Mouse (Mus musculus) layer of hippocampus, adult 18-20 months (tissue): ENCODE results near the gene Trp63. TPM values are rescaled to one million over a fixed set of nuclear protein-coding genes. Genes with fewer than 3 reads are reported as not detected.

ENCODE experiments used
- DNase-seq, 2 experiments: peaks; one replicate each; pipeline ENCODE4 v3.0.0; 2022; ENCODE audit warnings: low spot score in 2 of 2
- total RNA-seq, 2 experiments: library from RNA; stranded (reverse); gene quantifications; 2 replicates each; pipeline ENCODE4 v1.2.3; 2021

The Trp63 gene
- total RNA-seq, 2 experiments from 2014 or later: 1.7 to 2.1 TPM

DNA sequence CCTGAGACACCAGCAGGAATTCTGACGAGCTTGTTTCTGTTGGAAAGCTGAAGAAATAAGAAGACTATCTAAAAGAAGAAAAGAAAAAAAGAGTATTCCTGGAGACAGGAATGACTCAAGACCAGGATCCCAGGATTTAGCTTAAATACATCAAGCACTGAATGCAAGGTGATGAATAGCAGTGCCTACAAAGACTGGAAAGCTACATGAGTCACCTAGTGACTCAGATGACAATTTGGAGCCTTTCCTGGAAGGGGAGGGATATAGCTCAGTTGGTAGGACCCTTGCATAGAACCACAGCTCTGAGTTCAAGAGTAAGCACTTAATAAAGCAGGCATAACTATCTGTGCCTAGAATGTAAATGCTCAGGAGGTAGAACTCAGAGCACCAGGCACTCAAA lies 93.9 kb downstream of the Trp63 start:
- DNase-seq: no peak

DNA sequence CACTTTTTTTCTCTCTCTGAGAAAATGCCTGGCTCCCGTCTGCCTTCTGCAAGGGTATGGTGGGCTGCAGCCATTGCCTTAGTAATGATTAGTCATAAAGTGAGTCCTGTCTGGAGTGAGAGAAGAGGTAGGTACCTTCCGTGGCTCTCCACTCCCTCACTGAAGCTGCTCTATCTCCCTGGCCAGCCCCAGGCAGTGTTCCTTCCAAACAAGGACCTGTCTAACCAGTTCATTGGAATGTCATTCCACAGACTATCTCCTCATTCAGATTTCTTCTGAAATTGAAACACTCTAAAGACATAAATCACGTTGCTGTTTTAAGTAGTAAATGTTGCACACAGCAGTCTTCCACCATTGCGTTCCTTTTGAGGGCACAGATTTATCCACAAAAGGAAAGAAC lies 96.4 kb downstream of the Trp63 start:
- no peak for DNase-seq

DNA sequence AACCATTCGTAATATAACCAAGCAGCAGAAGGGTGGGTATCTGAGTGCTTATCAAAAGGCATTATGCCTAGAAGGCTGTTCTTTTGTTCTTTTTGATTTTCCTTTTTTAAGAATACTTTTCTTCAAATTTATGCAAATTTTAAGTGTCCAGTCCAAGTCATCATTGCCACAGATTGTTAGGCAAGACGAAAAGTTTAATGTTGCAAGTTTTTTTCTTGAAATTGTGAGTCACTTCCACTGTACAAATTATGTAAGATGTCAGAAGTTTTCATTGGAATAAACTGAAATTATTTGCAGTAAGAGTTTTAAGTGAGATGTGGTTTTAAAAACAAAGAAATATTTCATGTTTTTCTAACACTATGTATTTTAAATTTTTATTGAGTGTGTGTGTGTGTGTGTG lies 100.7 kb downstream of the Trp63 start:
- DNase-seq: no peak

DNA sequence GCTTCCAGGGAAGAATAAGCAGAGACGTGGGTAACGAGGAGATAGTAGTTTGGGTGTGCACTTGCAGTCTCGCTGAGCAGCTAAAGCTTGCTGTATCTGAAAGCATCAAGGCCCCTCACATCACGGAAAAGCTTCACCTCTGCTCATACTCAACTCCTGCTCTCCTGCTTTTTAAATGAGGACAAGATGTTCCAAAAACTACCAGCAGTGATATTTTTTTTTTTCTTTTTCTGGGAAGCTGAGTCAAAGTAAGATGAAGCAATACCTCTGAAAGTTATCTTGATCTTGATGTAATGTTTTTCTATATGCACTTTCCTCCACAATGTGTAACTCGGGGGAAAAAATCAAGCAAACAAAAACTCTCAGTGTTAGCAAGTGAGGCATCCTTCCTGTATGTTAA lies 102.9 kb downstream of the Trp63 start:
- DNase-seq: no peak

DNA sequence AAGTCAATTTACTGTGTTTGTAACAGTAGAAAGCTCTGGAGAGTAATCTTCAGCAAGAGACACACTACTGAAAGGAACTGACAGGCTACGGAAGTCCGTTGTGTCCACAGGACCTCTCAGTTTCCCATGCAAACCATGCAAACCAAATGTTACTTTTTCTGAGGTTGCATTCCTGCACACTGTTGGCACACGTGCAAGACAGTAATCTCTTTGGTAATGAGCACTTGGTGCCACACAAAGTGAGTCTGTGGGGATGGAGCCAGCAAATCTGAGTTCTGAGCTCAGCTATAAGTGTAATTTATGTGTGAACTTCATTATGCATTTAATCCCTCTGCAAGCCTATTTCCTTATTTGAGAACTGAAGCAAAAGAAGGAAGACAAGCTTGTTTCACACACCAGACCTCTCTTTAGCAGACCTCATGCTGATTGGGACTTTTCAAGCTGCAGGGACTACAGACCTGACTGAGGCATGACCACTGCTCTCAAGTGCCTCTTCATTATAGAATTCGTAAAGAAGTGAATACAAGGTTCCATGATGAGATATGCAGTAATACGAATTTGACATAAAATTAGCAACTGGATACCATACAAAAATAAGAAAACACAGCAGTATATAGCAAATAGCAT lies 109.2 kb downstream of the Trp63 start:
- no peak for DNase-seq

DNA sequence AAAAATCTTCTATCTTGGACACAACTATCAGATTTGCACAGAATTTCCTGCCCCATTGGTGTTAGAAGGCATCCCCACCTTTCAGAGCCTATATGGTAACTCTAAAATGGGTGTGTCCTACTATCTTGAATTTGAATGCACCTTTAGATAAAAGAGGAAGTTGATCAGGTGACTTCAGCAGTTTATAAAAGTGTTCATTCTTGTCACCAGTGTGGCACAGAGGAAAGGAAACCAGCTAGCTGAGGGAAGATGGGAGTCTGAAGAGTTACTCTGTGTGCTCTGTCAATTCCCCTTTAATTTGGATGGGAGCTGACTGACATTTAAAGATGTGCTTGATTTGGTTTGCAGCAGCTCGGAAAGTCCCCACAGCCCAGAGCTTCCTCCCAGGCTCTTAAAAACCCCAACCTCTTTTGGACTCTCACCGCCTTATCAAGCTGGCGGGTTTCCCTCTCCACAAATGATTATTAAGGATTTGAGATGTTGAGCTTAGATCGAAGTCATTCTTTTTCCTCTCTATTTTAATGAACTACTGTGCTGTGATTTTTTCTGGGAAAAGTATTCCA lies 114.2 kb downstream of the Trp63 start:
- DNase-seq: no peak

DNA sequence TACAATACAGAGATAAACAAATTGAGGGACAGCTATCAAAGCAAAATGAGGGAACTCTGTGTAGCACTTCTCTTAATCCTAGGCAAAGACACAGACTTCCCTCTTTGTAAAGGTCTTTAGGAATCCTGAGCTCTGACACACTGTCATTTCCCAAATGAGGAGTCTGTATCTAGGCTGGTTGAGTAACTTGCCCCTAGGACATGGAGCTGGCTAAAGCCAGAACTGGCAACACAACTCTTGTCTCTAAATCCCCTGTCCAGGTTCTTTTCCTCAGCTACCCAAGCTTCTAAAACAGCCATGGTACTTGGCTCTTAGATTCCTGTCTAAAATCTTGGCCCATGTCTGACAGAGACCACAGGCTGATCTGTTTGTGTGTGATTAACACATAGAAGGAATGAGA lies 116.1 kb downstream of the Trp63 start:
- no peak for DNase-seq

DNA sequence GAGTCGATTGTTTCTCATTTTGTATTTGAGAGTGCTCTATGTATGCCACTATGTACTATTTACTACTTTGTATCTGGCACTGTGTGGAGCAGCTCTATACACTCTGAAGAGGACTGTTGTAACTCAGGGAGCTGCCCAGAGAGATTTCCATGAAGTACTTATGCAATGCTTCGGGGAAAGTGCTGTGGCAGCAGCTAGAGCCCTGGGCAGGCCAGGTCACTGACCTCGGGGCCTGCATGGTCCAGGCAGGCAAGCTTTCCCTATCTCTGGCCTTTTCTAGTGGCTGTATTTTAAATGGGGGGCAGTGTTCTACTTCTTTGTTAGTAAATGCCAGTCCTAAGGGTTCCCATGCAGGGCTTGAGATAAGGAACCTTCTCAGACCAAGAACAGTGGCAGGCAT lies 121.4 kb downstream of the Trp63 start:
- no peak for DNase-seq

DNA sequence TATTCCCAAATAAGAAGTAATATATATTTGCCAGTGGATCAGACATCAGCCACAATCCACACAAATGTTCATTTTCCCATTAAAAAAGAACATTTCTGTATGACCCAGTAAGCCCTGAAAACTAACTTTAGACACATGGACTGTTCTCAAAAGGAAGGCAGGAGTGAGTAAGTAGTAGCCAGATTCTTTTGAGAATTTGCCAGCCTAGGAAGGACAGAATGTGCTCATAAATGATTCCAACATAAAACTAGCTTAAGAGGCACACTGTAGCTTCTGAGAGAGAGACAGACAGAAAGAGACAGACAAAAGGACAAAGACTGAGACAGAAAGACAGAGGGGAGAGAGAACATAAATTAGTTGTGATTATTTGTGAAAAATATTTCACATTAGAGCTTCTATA lies 123.6 kb downstream of the Trp63 start:
- no peak for DNase-seq

DNA sequence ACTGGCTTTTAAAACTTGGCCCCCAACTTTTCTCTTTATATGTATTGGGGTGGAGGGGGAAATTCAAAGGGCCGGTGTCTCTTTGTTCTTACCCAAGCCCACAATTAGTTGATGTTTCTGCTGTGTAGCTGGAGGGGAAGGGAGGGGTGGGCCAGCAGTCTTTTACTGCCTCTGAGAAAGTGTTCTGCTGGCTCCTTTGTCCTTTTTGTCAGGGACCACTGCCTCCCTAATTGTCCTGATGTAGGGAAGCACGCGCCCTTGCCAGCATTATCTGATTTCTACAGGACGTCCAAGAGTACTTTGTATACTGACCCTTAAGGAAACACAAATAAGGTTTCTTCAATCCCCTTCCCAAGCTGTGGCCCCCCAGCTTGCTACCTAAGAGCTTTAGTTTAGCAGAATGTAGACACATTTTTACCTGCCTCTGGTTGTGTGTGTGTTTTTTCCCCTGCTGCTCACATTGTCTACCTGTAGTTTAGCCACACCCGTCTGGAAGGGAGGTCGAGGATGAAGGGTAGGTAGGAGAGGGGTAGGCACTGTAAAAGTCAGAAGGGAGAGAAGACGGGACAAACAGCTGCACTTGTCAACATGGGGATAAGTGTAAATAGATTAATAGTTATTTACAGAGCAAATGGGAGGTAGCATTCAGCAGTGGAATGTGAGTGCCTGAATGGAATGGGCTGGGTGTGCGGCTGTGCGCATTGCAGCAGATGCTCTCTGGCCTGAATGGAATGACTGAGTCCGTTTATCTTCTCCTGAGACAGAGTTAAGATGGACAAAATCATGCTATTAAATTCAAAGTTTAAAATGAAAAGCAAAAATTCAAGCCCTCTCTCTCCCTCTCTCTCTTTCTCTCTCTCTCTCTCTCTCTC lies 134.4 kb downstream of the Trp63 start:
- DNase-seq: no peak

DNA sequence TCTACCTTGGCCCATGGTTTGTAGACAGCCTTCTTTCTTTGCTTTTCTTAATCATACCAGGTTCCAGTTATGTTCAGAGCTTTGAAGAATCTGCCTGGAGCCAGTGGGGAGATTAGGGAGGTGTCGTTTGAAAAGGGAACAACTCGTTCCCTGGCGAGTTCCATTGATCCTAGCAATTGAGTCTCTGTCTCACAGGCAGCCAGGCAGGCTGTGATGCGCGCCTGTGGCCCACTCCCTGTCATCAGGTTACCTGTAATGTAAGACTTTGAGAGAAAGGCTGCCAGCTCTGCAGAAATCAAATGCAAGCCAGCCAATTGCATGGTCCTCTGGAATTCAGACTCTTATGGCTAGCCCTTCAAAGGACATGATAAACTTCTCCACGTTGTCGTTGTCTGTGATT lies 142.5 kb downstream of the Trp63 start:
- no peak for DNase-seq

DNA sequence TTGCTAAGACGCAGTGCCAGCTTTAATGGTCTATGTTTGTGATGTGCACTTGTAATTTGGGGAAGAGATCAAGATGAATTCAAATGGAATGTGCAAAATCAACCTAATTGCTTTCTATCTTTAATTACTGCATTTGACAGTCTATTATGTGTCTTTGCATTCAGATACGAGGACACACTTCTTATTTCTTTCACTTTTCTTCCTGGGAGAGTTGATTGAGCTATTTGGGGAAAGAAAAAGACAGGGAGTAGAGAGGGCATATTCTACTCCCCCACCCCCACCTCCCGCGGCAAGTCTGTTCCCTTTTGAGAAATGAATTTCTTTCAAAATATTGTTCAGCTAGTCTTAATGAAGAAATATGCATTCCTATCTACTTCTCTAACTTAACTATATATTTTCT lies 149.0 kb downstream of the Trp63 start:
- DNase-seq: no peak

DNA sequence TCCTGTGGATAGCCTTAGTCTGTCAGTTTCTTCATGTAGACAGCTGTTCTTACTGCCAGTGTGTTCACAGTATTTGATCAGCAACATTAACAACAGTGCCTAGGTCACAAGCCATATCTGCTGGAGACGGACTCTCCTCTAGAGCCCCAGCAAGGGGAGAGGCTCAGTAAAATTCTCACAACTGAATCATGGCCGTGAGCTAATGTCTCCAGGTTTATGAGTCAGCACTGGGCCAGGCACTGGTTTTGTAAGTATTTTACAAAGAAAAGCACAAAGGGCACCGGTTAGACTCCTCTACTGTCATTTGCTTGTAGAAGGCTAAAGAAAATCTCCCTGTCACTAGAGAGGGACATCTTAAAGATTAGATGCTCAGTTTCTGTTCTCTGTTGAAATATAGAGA lies 151.7 kb downstream of the Trp63 start:
- no peak for DNase-seq

DNA sequence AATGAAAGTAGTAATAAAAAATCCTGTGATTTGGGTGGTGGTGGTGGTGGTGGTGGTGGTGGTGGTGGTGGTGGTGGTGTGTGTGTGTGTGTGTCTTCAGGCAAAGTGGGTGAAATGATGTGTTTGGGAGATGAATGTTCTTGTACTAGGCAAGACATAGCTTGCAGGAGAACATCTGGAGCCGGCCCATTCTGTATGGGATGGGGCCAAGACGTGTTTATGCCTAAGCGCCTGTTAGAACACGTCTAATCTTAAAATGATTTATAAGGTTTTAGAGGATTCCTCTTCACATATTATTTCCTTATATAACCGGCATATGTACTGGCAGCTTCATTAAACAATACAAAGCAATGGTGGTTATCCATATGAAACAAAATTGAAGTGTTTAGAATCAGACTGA lies 152.2 kb downstream of the Trp63 start:
- no peak for DNase-seq

DNA sequence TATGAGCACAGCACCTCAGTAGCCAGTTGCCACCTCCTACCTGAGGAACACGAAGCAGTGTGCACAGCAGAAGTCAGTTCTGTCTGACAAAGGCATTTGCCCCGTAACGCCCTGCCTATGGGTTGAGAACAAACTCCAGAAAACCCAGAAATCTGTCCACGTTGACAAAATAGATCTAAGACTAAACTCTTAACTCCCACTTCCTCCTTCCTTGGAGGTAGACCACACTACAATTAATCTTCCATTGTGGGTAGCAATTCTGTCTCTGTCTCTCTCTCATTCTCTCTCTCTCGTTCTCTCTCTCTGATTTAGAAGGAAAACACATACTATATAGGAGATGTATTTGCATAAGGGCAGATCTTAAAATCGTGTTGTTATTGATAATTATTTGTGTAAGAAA lies 159.4 kb downstream of the Trp63 start:
- DNase-seq: no peak

DNA sequence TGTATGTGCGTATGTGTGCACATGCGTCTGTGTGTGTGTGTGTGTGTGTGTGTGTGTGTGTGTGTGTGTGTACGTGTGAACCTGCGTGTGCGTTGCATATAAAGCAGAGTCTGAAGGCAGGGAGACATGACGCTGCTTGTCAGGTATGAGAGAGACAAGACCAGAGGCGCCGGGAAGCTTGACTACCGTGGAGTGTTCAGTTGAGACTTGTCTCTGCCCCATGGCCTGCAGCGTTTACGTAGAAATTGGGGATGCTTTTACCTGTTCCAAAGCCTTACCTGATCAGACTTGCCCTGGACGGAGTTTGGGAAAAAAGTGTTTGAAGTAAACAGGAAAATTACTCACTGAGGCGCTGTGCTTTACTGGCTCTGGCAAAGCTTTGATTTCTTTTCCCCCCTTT lies 160.1 kb downstream of the Trp63 start:
- no peak for DNase-seq

DNA sequence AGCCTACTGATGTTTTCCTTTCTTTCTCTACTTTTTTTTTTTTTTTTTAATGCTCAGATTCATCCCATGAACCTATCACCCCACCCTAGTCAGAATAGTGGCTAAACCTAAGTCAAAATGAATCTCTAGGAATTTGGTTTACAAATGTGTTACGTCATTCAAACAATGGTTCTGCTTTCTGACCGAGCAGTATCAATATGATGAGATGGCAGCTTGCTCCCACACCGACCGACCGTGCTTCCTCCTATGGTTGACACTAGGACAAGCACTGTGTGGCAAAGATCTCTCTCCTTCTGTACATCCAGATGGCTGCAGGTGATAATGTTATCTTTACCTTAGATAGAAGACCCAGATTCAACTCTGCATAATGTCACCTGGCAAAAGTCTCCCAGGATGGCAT lies 163.0 kb downstream of the Trp63 start:
- no peak for DNase-seq

DNA sequence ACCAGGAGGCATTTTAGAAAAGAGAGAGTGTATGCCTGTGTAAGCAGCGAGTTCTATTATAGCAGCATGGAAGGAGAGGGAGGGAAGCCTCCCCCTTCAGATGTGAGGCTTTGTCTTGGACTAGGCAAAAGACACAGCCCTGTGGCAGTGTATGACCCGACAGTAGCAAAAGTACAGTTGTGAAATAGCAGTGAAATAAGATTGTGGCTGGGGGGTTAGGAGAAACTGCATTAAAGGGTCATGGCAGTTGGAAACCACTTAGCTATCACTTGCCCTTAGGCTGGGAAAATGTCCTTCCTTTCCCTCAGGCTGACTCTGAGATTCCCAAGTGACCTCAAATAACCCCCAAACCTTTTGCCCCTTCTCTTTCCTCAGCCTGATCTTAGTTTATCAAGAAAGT lies 164.9 kb downstream of the Trp63 start:
- DNase-seq: no peak

DNA sequence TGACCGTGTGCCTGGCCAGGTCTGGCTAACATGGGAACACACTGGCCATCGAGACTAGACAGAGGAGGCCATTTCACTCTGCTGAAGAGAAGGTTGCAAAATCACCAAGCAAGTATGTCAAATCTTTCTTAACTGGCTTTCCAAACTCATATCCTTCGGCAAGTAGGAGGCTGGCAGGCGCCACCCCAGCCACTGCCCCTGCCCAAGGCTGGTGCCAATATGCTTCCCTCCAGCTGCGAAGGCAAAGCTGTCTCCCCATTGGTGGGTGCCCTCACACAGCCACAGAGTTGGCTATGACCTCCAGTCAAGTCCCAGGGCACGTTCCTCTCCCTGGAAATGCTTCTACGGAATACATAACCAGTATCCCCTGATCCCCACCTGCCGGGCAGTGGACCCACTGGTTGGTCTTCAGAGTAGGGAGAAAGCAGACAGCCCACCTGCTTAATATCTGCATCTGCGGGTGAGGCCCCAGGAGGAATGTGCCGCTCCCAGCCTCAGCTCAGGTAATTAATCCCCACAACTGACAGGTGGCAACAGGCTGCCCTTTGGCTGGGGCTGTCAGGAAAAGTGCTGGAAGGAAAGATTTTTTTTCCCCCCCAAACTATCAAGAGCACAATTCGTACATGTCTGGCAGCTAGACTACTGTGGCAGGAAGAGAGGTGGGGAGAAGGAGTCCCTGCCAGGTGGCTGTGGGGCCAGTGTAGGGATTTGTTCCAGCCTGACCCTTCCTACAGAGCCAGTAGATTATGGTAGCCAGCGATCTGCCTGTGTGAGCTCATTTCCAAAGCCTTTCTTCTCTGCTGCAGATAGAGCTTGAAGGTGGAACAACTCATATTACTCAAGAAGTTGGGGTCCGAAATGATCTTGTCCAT lies 166.3 kb downstream of the Trp63 start:
- no peak for DNase-seq

DNA sequence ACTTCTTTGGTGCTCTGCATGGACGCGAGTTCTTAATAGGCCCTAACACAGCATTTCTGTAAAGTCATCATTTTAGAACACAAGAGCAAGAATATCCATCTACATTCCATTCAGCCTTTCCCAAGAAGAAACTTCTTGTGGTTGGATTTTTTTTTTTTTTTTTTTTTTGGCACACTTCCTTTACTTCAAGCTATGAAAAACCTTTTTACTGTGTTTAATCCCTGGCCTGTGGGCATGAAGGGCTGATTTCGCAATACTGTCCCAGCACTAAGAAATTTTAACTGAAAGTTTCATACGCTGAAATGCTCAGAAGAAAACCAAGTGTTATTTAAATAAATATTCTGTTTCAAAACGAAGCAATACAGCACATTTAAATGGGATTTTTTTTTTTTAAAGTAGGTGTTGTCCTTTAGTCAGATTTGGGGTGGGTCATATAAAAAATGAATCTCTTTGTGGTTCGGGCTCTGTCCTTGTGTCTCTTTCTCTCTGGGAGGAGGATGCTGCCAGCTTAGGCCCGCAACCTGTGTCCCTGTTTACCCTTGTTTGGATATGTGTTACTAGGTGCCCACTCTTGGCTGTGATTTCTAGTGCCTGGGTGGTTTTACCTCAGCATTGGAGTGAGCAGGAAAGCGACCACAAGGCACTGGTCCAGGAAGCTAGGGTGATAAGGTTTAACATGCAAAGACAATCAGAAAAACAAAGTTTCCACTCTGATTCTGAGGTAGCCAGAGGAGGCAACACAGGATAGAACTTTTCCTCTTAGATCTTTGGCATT lies 177.4 kb downstream of the Trp63 start:
- DNase-seq: no peak
